Mouse (Mus musculus) cortical plate, adult 2 months (tissue): ENCODE results near the gene Cs.

ENCODE experiments used
- CTCF ChIP-seq: fragments of 200-500 bp; IDR thresholded peaks from 2 replicates; pipeline ENCODE4 v1.5.1; 2011; ENCODE audit warnings: mild to moderate bottlenecking, control low read depth, low read length; ENCODE audit not compliant: insufficient read depth; ENCODE audit errors: extremely low read depth
- POLR2A ChIP-seq: fragments of 200-500 bp; IDR thresholded peaks from 2 replicates; pipeline ENCODE4 v1.6.1; 2011; ENCODE audit warnings: mild to moderate bottlenecking, low read length, control low read depth; ENCODE audit not compliant: insufficient read depth; ENCODE audit errors: extremely low read depth

GRCm38 (mm10) chr10:128296370-128297090 lies 41.0 kb upstream of the Cs start:
- TF ChIP-seq CTCF (no peak), POLR2A (no peak)
